Mouse (Mus musculus) ES-E14 (cell line): ENCODE measurements around the gene Ube2q2.

Source experiments
- CHD2 ChIP-seq: IDR thresholded peaks from 2 replicates; pipeline ENCODE4 v1.6.1; 2014; ENCODE audit warnings: mild to moderate bottlenecking, low read depth, low read length, inconsistent platforms
- HCFC1 ChIP-seq: IDR thresholded peaks from 2 replicates; pipeline ENCODE4 v1.6.1; 2012; ENCODE audit warnings: low read length, inconsistent platforms, borderline replicate concordance; ENCODE audit not compliant: insufficient read depth
- MAFK ChIP-seq: IDR thresholded peaks from 2 replicates; pipeline ENCODE4 v1.6.1; 2014; ENCODE audit warnings: mild to moderate bottlenecking, low read depth, low read length, inconsistent platforms; ENCODE audit not compliant: insufficient read depth
- ZC3H11A ChIP-seq: IDR thresholded peaks from 2 replicates; pipeline ENCODE4 v1.6.1; 2012; ENCODE audit warnings: low read depth, mild to moderate bottlenecking, inconsistent platforms, low read length, borderline replicate concordance
- ZNF384 ChIP-seq: IDR thresholded peaks from 2 replicates; pipeline ENCODE4 v1.6.1; 2012; ENCODE audit warnings: low read depth, low read length, inconsistent platforms

- no peak for TF ChIP-seq ZC3H11A
- TF ChIP-seq CHD2, result no peak
- TF ChIP-seq HCFC1, result no peak
- TF ChIP-seq ZNF384, result no peak
- no peak for TF ChIP-seq MAFK
Observed at GRCm38 (mm10) chr9:55102931-55103630, 45.6 kb upstream of the Ube2q2 start.
